Mouse (Mus musculus): Measurements from ENCODE around the gene Fbxw11. TPM values are rescaled to one million over a fixed set of nuclear protein-coding genes. Genes with fewer than 3 reads are reported as not detected.
"Not testable (repeated sequence)": the region's sequence is repeated elsewhere in the genome, so short reads cannot be mapped to it uniquely, and the experiment has no call there.

Fbxw11 gene
- 10 to 100 TPM; 47.4 to 52.1 TPM for total RNA-seq (2021)
- long read RNA-seq, experiment 1, partial matches to known transcripts = 6 of 14 reads
- long read RNA-seq, experiment 1, other reads (novel, unspliced or antisense) = 5 of 14 reads
- long read RNA-seq, experiment 2, partial matches to known transcripts = 0 of 3 reads
- long read RNA-seq, experiment 2, other reads (novel, unspliced or antisense) = 2 of 3 reads

GRCm38 (mm10) chr11:32642249-32642876, at the start of gene Fbxw11:
TSS of gene Fbxw11 (plus strand) at chr11:32642724.
- DNase-seq = peak; percentile 94 to 97

DNA sequence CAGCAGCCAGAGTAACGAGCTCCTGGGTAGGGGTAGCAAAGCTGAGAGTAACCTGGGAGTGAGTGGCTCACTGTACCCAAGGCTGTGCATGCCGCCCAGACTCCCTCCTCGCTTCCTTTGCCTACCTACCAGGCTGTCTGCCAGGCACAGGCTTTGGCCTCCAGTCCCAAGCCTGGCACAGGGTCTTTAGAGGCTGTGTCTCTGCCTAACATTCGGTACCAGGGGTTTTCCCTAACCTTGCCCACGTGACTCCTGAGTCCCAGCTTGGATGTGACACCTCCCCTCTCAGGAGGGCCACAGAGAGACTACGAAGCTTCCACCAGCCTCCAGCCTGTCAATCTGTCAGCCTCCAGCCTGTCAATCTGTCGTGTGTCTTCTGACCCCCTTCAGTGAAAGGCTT, 49.4 kb upstream of the Fbxw11 start:
- DNase-seq = no peak

DNA sequence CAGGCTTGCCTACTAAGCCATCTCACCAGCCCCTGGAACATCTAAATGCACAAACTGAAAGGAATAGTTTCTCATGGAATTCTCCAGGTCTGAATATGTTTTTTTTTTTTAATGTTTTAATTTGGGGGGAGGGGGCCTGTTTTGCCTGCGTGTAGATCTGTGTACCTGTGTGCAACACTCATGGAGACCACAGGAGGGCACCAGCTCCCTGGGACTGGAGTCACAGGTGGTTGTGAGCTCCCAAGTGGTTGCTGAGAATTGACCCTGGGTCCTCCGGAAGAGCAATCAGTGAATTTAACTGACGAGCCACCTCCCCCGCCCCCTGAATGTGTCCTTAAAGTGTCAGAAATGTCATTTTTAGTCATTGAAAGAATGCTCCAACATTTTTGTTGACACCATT, 48.4 kb upstream of the Fbxw11 start:
- DNase-seq = no peak

DNA sequence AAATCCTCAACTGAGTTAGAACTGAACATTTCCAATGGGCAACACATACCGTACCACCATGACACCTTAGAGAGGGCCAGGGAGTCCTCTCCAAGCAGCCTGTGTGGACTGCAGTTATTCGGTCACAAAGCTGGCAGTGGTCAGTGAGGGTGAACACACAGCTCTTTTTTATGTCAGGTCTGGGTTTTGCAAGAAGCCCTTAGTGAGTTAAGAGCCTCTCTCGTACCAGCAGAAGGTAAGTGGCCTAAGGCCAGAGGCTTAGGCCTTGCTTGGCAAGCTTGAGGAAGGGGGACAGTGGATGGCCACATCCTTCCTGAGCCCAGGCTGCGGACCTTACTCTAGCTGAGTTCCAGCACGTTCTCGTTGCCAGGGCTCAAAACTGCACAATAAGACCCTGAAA, 42.2 kb upstream of the Fbxw11 start:
- DNase-seq = no peak

DNA sequence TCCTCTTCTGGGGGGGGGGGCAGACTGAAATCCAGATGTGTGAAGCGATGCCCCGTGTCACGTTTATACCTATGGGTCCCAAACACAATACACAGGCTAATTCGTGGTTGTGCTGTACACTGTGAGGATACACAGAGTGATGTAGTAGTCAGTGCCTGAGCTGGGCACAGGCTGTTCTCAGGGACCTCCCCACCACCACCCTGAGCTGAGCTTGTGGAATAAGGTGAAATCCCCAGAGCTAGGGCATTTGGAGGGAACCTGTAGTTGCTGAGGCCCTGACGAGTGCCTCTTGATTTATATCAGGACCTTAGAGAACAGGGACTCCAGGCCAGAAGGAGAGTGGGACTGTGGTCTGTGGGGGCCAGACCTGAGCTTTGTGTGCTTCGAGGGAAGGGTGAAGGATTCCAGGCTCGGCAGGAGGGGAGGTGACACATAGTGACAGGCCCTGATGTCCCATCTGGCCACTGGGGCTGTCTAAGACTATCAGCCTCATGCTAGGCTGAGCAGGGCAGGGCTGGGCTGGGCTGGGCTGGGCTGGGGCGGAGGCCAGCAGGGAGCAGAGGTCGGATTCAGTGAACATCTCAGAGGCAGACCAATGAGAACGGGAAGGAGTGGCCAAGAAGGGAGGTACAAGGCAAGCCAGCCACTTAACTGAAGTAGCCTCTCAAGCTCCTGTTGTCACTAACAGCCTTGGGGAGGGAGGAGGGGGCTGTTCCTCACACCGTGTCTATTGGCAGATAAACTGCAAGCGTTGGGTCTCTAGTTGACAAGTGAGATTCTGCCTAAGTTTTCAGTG, 40.8 kb upstream of the Fbxw11 start:
- DNase-seq = peak in 1 of 2 experiments; percentile 52

DNA sequence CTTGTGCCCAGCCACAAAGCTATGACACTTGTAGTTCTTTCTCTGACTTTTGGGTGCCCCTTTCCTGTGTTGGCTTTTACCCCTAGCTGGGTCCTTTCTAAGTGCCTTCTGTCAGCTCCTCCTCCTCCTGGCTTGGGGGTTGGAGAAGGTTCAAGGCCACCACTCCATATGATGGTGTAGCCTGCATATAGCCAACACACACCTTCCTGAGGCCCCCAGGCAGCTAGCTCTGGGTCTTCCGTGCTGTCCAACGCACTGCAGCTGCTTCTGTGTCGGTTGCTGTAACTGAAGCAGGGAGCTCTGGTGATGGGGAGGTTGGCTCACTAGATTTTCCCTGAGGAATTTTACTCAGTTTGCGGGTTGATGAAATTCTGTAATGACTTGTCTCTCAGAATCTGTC, 37.9 kb upstream of the Fbxw11 start:
- DNase-seq = no peak

DNA sequence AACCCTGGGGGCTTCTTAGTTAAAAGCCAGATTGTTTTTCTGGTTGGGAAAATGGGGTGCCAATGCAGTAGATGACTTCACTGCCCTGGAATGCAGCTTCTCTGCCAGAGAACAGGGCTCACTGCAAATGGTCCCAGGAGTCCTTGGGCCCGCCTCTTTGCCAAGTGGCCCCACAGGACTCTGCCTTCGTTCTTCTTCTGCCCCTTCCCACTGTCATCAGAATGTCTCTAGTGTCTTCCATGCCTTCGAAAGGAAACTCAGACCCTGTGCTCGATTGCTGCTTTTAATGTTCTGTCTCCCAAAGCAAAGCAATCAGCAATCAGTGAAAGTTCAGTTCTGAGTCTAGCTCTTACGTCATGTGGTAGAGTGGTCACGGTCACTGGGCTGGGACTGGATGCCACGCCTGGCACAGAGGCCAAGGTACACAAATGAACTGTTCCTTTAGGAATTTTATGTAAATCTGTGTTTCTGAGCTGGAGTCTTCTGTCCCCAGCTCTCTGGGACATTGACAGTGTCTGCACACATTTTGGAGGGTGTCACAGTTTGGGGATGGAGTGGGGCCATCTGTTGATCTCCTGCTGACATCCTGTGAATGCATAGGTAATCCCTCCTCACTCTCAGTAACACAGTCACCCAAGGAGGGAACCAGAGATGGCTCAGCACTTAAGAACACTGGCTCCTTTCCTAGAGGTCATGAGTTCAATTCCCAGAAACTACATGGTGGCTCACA, 37.2 kb upstream of the Fbxw11 start:
- peak; percentile 85 to 86 for DNase-seq

GRCm38 (mm10) chr11:32605907-32606306, 36.6 kb upstream of the Fbxw11 start:
- DNase-seq = no peak

- peak; percentile 53 to 81 for DNase-seq
Observed at GRCm38 (mm10) chr11:32607319-32607718, 35.2 kb upstream of the Fbxw11 start.

DNA sequence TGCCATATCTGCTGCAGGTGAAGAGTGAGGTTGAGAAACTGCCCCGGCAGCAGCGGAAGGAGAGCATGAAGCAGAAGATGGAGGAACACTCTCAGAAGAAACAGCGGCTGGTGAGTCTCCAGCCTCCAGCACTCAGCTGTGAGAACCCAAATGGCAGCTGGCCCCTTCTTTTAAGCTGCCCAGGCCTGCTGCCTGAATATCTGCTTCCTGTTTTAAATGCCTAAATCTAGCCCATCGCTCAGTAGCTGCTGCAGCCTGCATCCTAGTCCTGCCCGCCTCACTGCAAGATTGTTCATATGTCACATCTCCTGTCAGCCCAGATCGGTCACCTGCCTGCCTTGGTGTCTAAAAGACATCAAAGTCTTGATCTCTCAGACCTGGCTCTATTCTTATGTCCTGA, 31.9 kb upstream of the Fbxw11 start:
- DNase-seq = no peak

DNA sequence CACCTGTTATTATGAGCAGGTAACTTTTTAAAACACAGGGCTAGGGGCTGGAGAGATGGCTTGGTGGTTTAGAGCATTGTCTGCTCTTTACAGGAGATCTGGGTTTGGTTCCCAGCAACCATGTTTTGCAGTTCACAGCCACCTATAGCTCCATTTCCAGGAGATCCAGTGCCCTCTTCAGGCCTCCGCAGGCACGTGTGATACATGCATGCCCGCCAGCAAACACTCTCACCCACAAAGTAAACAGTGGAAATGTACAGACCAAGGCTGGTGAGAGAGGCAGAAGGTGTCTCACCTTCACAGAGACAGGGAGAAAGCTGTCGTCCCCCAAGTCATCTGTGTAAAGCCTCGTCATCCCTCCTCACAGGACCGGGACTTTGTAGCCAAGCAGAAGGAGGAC, 30.2 kb upstream of the Fbxw11 start:
- DNase-seq = no peak

DNA sequence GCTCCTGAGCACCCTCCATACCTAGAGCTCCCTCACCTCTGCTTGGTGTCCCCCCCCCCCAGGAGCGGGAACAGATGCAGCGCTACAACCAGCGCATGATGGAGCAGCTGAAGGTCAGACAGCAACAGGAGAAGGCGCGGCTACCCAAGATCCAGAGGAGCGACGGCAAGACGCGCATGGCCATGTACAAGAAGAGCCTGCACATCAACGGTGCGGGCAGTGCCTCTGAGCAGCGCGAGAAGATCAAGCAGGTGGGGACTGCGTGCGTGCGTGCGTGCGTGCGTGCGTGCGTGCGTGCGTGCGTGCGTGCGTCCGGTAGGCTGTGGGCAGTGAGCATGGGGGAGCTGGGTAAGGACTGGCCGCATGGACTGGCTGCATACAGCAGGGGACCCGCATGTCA, 28.1 kb upstream of the Fbxw11 start:
- no peak for DNase-seq

DNA sequence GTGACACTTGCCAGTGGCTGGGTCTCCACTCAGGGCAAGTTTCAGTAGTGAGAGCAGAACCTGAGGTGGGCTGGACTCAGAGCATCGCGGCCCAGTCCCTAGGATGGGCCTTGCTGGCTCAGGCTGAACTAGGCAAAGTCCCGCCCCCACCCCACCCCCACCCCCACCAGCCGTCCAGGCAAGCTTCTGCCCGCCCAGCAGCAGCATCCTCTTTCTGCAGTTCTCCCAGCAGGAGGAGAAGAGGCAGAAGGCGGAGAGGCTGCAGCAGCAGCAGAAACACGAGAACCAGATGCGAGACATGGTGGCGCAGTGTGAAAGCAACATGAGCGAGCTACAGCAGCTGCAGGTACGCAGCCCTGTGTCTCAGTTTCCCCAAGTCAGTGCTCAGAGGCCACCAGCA, 27.0 kb upstream of the Fbxw11 start:
- no peak for DNase-seq

DNA sequence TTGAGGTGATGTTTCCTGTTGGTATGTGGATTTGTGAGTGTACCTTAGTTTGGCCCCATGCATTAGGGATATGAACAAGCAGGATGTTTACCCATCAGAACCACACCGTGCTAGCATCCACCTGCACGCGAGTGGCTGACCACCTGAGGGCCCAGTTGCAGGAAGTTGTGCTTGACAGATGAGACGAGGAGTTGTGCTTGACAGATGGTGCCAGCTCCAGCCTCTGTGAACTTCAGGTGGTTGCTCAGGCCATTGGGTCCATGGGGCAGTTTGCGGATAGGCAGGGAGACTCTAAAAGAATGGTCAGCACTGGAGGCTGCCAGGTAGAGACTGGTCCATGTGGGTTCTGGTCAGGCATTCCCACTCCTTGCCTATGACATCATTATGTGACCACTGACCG, 26.4 kb upstream of the Fbxw11 start:
- no peak for DNase-seq

GRCm38 (mm10) chr11:32618036-32618435, 24.5 kb upstream of the Fbxw11 start:
- DNase-seq = no peak

DNA sequence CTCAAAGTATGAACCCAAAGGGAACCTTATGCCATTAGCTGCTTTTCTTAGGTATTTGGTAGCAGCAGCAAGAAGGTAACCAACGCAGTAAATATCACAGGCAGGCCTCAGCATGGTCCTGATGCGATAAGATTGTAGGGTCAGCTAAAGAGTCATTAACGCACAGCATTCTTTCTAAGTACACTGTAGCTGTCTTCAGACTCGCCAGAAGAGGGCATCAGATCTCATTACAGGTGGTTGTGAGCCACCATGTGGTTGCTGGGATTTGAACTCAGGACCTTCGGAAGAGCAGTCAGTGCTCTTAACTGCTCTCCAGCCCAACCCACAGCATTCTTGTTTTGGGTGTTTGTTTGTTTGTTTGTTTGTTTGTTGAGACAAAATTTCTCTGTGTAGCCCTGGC, 23.9 kb upstream of the Fbxw11 start:
- not testable (repeated sequence) for DNase-seq

- peak; percentile 77 to 89 for DNase-seq
Observed at GRCm38 (mm10) chr11:32619257-32619816, 23.2 kb upstream of the Fbxw11 start.

DNA sequence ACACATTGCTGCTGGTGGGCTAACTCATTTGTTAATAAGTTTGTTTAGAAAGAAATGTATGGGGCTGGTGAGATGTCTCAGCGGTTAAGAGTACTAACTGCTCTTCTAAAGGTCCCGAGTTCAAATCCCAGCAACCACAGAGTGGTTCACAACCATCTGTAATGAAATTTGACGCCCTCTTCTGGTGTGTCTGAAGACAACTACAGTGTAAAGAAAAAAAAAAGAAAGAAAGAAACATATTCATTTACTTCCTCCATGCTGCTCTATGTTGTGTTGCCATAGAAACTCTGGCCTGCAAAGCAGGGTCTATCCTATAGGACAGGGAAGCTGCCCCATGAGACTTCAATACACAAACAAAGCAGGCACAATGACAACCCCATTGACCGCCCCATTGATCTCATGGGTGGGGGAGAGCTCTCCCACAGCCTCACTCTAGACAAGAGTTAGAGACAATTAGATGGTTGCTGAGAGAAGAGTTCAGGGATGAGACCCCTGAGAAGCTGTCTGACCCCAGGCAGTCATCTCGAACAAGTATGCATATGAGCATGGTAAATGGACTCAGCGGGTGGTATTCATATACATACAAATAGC, 22.6 kb upstream of the Fbxw11 start:
- DNase-seq = no peak

GRCm38 (mm10) chr11:32621831-32622478, 20.6 kb upstream of the Fbxw11 start:
- no peak for DNase-seq

DNA sequence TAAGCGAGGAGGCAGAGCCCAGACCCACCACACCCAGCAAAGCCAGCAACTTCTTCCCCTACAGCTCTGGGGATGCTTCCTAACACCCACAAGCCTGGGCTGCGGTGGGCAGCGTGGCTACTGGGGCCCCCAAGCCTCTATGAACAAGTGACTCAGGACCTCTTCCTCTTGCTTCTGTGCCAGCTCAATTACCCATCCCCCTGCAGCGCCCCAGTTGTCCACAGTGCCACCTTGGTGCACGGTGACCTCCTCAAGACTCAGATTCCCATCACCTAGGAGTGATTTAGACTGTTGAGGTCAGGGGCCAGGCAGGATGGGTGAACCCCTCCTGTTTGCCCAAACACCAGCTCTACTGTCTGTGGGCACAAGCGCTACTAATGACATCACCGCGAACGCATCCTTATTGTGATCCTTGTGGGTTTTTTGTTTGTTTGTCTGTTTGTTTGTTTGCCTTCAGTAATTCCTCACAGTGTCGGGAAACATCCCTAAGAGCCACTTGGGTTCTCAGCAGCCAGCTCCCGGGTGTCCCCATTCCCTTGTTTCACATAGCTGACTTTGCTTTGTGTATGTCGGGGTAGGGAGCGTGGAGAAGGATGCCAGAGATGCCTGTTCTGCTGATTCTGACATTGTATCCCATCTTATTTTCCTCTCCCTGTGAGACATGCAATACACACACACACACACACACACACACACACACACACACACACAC, 19.9 kb upstream of the Fbxw11 start:
- no peak for DNase-seq

DNA sequence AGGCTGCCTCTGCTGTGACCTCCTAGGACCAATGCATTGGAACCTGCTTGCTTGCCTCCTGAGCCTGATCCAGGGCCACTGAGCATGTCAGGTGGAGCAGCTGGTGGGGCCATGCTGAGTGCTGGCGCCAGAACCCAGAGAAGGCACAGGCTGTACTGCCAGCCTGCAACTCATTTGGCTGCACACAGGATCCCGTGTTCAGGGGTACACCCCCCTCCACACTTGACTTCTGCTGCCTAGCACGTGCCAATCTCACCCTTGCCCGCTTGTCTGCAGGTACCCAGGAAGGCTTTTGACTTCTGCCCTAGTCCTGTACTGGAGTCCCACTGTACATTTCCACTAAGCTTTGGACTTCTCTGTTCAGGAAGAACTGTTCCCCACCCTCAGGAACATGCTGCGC, 19.3 kb upstream of the Fbxw11 start:
- peak; percentile 66 to 80 for DNase-seq

All from heart, adult 18-20 months (tissue).